Mouse (Mus musculus): ENCODE results near the gene A430005L14Rik. TPM values are rescaled to one million over a fixed set of nuclear protein-coding genes. Genes with fewer than 3 reads are reported as not detected.
A peak's percentile ranks its signal among the peaks of the same experiment; 100 is the strongest.

The A430005L14Rik gene
- polyA plus RNA-seq, 1 experiment from 2014 or later, result 42.7 TPM

DNA sequence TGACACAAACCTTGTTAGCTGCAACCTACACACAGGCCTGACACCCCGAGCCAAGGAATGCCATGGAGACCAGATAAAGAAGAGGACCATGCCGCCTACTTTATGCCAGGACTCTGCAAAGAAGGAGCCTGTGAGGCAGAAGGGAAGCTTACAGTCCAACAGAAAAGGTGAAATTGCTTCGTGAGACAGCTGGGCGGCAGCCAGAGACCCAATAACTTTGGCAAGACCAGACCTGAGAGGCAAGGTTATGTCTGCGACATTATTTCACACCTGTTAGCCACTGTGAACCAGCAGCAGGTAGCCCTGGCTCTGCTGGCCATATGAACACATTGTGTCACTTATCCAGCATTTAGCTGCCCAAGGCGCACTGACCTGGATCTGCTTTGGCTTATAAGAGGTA is 11.3 kb upstream of the A430005L14Rik start:
- Histone ChIP-seq H3K27ac (no peak overlapping the region), H3K27me3 (peaks cover 62% of the 10 kb centered on the region), H3K36me3 (no peaks in the 10 kb centered on the region), H3K9ac (no peak overlapping the region), H3K4me3 (no peak overlapping the region), H3K4me1 (replicated peaks) (peaks cover 3% of the 10 kb centered on the region; the same call in 1 of the 2 replicates), H3K9me3 (replicated peaks) (no peaks in the 10 kb centered on the region), H3K4me2 (no peak overlapping the region)
- ATAC-seq (replicated peaks; ENCODE audit: insufficient number of reproducible peaks, insufficient read depth, low FRiP score, low read depth), result no peak
- WGBS, result 66% methylated on average over 6 of the region's 6 CpGs

GRCm38 (mm10) chr4:153950372-153950771 is 6.7 kb upstream of the A430005L14Rik start:
- no peak overlapping the region for H3K27ac ChIP-seq
- H3K9ac ChIP-seq, result no peak overlapping the region
- no peaks in the 10 kb centered on the region for H3K9me3 ChIP-seq (replicated peaks)
- peaks cover 52% of the 10 kb centered on the region for H3K27me3 ChIP-seq
- ATAC-seq (replicated peaks; ENCODE audit: insufficient number of reproducible peaks, insufficient read depth, low FRiP score, low read depth), result no peak
- H3K4me2 ChIP-seq, result no peak overlapping the region
- no peak overlapping the region for H3K4me3 ChIP-seq
- no peaks in the 10 kb centered on the region for H3K36me3 ChIP-seq
- 60% methylated on average over 2 of the region's 2 CpGs for WGBS
- H3K4me1 ChIP-seq (replicated peaks), result no peaks in the 10 kb centered on the region

GRCm38 (mm10) chr4:153951150-153951549 is 5.9 kb upstream of the A430005L14Rik start:
- no peaks in the 10 kb centered on the region for H3K36me3 ChIP-seq
- WGBS, result 57% methylated on average over 3 of the region's 3 CpGs
- H3K9ac ChIP-seq, result no peak overlapping the region
- peaks cover 46% of the 10 kb centered on the region for H3K27me3 ChIP-seq
- no peak overlapping the region for H3K4me2 ChIP-seq
- no peak for ATAC-seq (replicated peaks; ENCODE audit: insufficient number of reproducible peaks, insufficient read depth, low FRiP score, low read depth)
- H3K9me3 ChIP-seq (replicated peaks), result no peaks in the 10 kb centered on the region
- no peak overlapping the region for H3K27ac ChIP-seq
- H3K4me1 ChIP-seq (replicated peaks), result no peaks in the 10 kb centered on the region
- H3K4me3 ChIP-seq, result no peak overlapping the region

DNA sequence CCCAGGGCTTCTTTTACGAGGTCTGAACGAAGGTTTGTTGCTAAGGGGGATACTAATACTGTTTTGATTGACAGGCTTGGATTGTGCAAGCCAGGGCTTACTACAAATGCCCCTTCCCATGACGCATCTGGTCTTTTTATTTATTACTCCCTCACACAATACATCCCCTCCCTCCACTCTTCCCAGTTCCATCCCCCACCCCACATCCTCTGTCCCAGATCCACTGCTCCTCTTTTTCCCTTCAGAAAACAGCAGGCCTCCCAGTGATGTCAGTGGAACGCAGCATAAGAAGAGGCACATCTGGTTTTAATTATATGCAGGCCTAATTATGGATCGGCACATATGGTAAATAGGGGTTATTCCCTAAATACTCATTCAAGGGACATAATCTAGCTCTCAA is 5.3 kb upstream of the A430005L14Rik start:
- 52% methylated on average over 5 of the region's 5 CpGs for WGBS
- Histone ChIP-seq H3K36me3 (no peaks in the 10 kb centered on the region), H3K4me3 (no peak overlapping the region), H3K27ac (no peak overlapping the region), H3K9ac (no peak overlapping the region), H3K9me3 (replicated peaks) (no peaks in the 10 kb centered on the region), H3K4me1 (replicated peaks) (no peaks in the 10 kb centered on the region), H3K4me2 (no peak overlapping the region), H3K27me3 (peaks cover 42% of the 10 kb centered on the region)
- ATAC-seq (replicated peaks; ENCODE audit: insufficient number of reproducible peaks, insufficient read depth, low FRiP score, low read depth), result no peak

GRCm38 (mm10) chr4:153955651-153956050 is 1.4 kb upstream of the A430005L14Rik start:
- no peak for ATAC-seq (replicated peaks; ENCODE audit: insufficient number of reproducible peaks, insufficient read depth, low FRiP score, low read depth)

DNA sequence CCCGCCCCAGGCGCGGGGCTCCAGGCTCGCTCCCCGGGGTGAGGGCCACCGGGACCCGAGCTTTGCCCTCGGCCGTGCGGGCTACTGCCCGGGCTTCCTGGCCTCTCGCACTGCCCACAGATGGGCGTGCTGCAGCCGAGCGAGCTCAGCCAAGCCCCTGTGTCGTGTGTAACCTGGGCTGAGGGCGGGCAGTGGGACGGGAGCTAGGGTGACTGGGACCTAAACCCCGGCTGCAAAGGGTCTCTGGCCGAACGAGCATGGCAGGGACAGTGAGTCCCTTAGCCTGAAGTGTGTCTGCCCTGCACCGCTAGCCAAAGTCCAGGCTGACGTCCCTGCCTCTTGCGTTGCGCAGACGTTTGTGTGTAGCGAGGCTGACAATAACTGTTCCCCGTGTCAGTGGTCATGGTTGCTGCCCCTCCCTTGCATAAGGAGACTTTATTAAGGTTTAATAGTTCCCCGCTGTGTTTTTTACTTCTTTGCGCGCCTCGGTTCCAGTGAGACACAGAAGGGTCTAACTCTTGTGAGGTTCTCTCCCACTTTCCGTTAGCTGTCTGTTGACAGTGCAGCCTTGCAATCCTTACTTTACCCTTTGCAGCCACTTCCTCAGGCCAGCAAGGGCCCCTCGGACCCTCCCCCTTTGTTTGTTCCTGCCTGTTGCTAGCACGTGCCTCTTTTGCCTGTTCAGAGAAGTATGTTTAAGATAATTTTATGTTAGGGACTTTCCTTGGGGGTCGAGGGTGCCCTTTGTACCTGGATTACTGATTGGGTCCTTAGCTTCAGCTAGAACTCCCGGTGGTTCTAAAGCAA is 610 bp downstream of the A430005L14Rik start:
- Histone ChIP-seq H3K9ac (peak overlapping the region; percentile 94), H3K4me2 (peak overlapping the region; percentile 89), H3K9me3 (replicated peaks) (no peaks in the 10 kb centered on the region), H3K4me1 (replicated peaks) (peaks cover 12% of the 10 kb centered on the region), H3K4me3 (peak overlapping the region; percentile 87), H3K27ac (peak overlapping the region; percentile 94), H3K27me3 (peaks cover 9% of the 10 kb centered on the region; the same call in 1 of the 2 replicates), H3K36me3 (peaks cover 31% of the 10 kb centered on the region)
- WGBS, result under 1% methylated on average over 37 of the region's 37 CpGs
- ATAC-seq (replicated peaks; ENCODE audit: insufficient number of reproducible peaks, insufficient read depth, low FRiP score, low read depth), result no peak; the same call in 1 of the 2 replicates

More at GRCm38 (mm10) chr4:153955651-153956050, 1.4 kb upstream of the A430005L14Rik start:
- Histone ChIP-seq H3K27me3 (peaks cover 17% of the 10 kb centered on the region; the same call in 1 of the 2 replicates), H3K36me3 (peaks cover 13% of the 10 kb centered on the region), H3K9me3 (replicated peaks) (no peaks in the 10 kb centered on the region), H3K4me1 (replicated peaks) (peaks cover 12% of the 10 kb centered on the region), H3K4me3 (no peak overlapping the region), H3K9ac (no peak overlapping the region), H3K4me2 (no peak overlapping the region), H3K27ac (no peak overlapping the region)
- WGBS, result 71% methylated on average over 8 of the region's 8 CpGs

- H3K27ac ChIP-seq, result no peak overlapping the region
- H3K27me3 ChIP-seq, result no peaks in the 10 kb centered on the region
- H3K36me3 ChIP-seq, result peaks cover 45% of the 10 kb centered on the region
- H3K4me3 ChIP-seq, result no peak overlapping the region
- no peaks in the 10 kb centered on the region for H3K9me3 ChIP-seq (replicated peaks)
- peaks cover 12% of the 10 kb centered on the region for H3K4me1 ChIP-seq (replicated peaks)
- ATAC-seq (replicated peaks; ENCODE audit: insufficient number of reproducible peaks, insufficient read depth, low FRiP score, low read depth), result no peak
- 82% methylated on average over 7 of the region's 7 CpGs for WGBS
- no peak overlapping the region for H3K4me2 ChIP-seq
- no peak overlapping the region for H3K9ac ChIP-seq
These were observed 5.6 kb downstream of the A430005L14Rik start for GRCm38 (mm10) chr4:153962631-153963030.

DNA sequence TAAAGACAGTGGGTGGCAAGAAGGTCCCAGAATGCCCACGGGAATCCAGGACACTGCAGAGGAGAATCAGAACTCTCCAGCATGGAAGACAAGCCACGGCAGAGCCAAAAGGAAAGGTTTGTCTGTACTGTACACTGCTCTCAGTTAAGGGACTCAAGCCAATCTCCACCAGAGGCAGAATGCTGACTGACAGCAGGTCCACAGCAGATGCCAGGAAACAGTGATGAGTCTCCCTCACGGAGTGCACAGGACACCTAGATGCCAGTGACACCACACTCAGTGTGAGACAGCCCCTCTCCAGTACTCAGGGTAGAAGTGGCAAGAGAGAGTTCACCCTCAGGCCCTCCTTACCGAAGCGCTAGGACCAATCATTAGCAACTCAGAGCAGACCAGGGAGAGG is 9.6 kb downstream of the A430005L14Rik start:
- Histone ChIP-seq H3K4me2 (no peak overlapping the region), H3K27ac (no peak overlapping the region), H3K4me1 (replicated peaks) (no peaks in the 10 kb centered on the region), H3K9me3 (replicated peaks) (no peaks in the 10 kb centered on the region), H3K36me3 (peaks cover 36% of the 10 kb centered on the region), H3K4me3 (no peak overlapping the region), H3K27me3 (no peaks in the 10 kb centered on the region), H3K9ac (no peak overlapping the region)
- ATAC-seq (replicated peaks; ENCODE audit: insufficient number of reproducible peaks, insufficient read depth, low FRiP score, low read depth), result no peak
- WGBS, result 84% methylated on average over 5 of the region's 5 CpGs

GRCm38 (mm10) chr4:153967556-153967955 is 10.5 kb downstream of the A430005L14Rik start:
- H3K4me1 ChIP-seq (replicated peaks), result no peaks in the 10 kb centered on the region
- WGBS, result 85% methylated on average over 2 of the region's 2 CpGs

GRCm38 (mm10) chr4:153968063-153968462 is 11.0 kb downstream of the A430005L14Rik start:
- ATAC-seq (replicated peaks; ENCODE audit: insufficient number of reproducible peaks, insufficient read depth, low FRiP score, low read depth), result no peak
- peaks cover 28% of the 10 kb centered on the region for H3K36me3 ChIP-seq
- no peak overlapping the region for H3K4me2 ChIP-seq
- no peak overlapping the region for H3K27ac ChIP-seq
- H3K4me1 ChIP-seq (replicated peaks), result no peaks in the 10 kb centered on the region
- WGBS, result 76% methylated on average over 2 of the region's 2 CpGs
- H3K9ac ChIP-seq, result no peak overlapping the region
- no peak overlapping the region for H3K4me3 ChIP-seq
- H3K27me3 ChIP-seq, result no peaks in the 10 kb centered on the region
- no peaks in the 10 kb centered on the region for H3K9me3 ChIP-seq (replicated peaks)

More at GRCm38 (mm10) chr4:153967556-153967955, 10.5 kb downstream of the A430005L14Rik start:
- Histone ChIP-seq H3K27me3 (no peaks in the 10 kb centered on the region), H3K4me2 (no peak overlapping the region), H3K27ac (no peak overlapping the region), H3K9ac (no peak overlapping the region), H3K4me3 (no peak overlapping the region), H3K9me3 (replicated peaks) (no peaks in the 10 kb centered on the region), H3K36me3 (peaks cover 29% of the 10 kb centered on the region)
- no peak for ATAC-seq (replicated peaks; ENCODE audit: insufficient number of reproducible peaks, insufficient read depth, low FRiP score, low read depth)

- H3K36me3 ChIP-seq, result peaks cover 20% of the 10 kb centered on the region
- peak; percentile 93 for ATAC-seq (replicated peaks; ENCODE audit: insufficient number of reproducible peaks, insufficient read depth, low FRiP score, low read depth)
- WGBS, result under 1% methylated on average over 68 of the region's 68 CpGs
- H3K27me3 ChIP-seq, result no peaks in the 10 kb centered on the region
- H3K4me1 ChIP-seq (replicated peaks), result peaks cover 15% of the 10 kb centered on the region
- H3K4me3 ChIP-seq, result peak within 1 kb of the TSS; percentile 99
- no peaks in the 10 kb centered on the region for H3K9me3 ChIP-seq (replicated peaks)
- peak within 1 kb of the TSS; percentile 87 for H3K9ac ChIP-seq
- peak within 1 kb of the TSS; percentile 93 for H3K4me2 ChIP-seq
- peak within 1 kb of the TSS; percentile 63 for H3K27ac ChIP-seq
These were observed 17.6 kb downstream of the A430005L14Rik start, which contains the start of the genes Dffb and Cep104 for GRCm38 (mm10) chr4:153974431-153975291. Dffb (minus strand) TSS chr4:153975126. Cep104 (plus strand) TSS chr4:153975194.
